Mouse (Mus musculus) neural tube, embryonic 10.5 days (tissue): Measurements from ENCODE around the gene Mob1a.

Experiments used
- DNase-seq: peaks from one replicate; pipeline ENCODE4 v3.0.0-alpha.2; 2017; ENCODE audit warnings: low spot score; ENCODE audit errors: extremely low spot score

Gene Mob1a

GRCm38 (mm10) chr6:83381510-83382491 lies 56.0 kb downstream of the Mob1a start:
- no peak for DNase-seq

- no peak for DNase-seq
These were observed 59.8 kb downstream of the Mob1a start for GRCm38 (mm10) chr6:83385569-83386090.

DNA sequence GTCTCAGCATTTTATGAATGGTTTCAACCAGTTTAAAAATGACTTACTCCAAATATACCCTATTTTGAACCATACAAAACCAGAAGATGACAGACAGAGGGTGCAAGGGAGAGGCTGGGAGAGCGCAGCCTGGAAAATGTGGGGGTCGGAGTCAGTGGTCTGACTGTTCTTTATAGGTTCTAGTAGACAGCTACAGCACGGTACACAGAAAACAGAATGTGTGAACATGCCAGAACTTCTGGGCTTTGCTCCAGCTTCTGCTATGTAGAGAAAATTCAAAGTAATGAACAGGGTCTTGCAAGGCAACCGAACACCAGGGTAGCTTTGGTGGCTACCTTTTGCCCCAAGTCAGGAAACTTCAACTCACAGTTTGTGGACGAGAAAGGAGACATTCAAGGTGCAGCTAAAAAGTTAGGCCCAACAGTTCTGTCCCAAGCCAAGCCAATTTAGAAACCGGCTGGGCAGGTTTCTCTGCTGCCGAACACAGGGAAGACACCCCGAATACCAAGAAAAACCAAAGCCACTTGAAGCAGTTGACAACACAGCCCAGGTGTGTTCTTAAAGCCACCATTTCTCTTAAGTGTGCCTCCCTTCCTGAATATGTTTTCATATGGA lies 66.5 kb downstream of the Mob1a start:
- no peak for DNase-seq
